Mouse (Mus musculus) forebrain, embryonic 10.5 days (tissue): ENCODE data around the gene Mfap5. TPM values are rescaled to one million over a fixed set of nuclear protein-coding genes. Genes with fewer than 3 reads are reported as not detected.

Experiments used
- DNase-seq: peaks from one replicate; pipeline ENCODE4 v3.0.0-alpha.2; 2017; ENCODE audit warnings: low spot score; ENCODE audit errors: extremely low spot score
- H3K27ac ChIP-seq: fragments of 300-500 bp; sonication (generic); 2 replicates; pipeline ENCODE4 v1.5.1; 2016; ENCODE audit warnings: mild to moderate bottlenecking
- H3K27me3 ChIP-seq: fragments of 300-500 bp; sonication (generic); 2 replicates; pipeline ENCODE4 v1.6.1; 2016; ENCODE audit warnings: mild to moderate bottlenecking; ENCODE audit not compliant: poor library complexity, severe bottlenecking
- H3K36me3 ChIP-seq: fragments of 300-500 bp; sonication (generic); replicated peaks from 2 replicates; pipeline ENCODE4 v1.6.1; 2016; ENCODE audit warnings: mild to moderate bottlenecking, moderate library complexity
- H3K4me1 ChIP-seq: fragments of 300-500 bp; sonication (generic); 2 replicates; pipeline ENCODE4 v1.6.1; 2016
- H3K4me3 ChIP-seq: fragments of 300-500 bp; sonication (generic); 2 replicates; pipeline ENCODE4 v1.5.1; 2016; ENCODE audit warnings: mild to moderate bottlenecking, moderate library complexity
- H3K9me3 ChIP-seq: fragments of 300-500 bp; sonication (generic); 2 replicates; pipeline ENCODE4 v1.6.1; 2016; ENCODE audit warnings: mild to moderate bottlenecking, moderate library complexity
- WGBS: fragments of 180-500 bp; shearing (Covaris S2); methylation state at CpG from one replicate; pipeline ENCODE4 v1.1.7; 2016; 5-methylcytosine and 5-hydroxymethylcytosine counted together
- polyA plus RNA-seq: library from polyadenylated mRNA; unstranded; fragments of >200 nt; fragmentation: Nextera tagmentation; extraction: Ambion mirVana; gene quantifications from 2 replicates; pipeline ENCODE4 v1.2.1, GENCODE M21; 2016

Mfap5 gene
- polyA plus RNA-seq, 1 experiment from 2014 or later = 0.42 TPM

GRCm38 (mm10) chr6:122553606-122554005, 48.0 kb downstream of the Mfap5 start, which contains the start of gene Aicda:
Gene Aicda (plus strand): TSS chr6:122553801.
- 60% methylated on average over 9 of the region's 9 CpGs for WGBS
- Histone ChIP-seq H3K4me3 (no peak within 1 kb of the TSS), H3K36me3 (no peaks in the 10 kb centered on the region), H3K27me3 (peaks cover 13% of the 10 kb centered on the region), H3K27ac (no peak within 1 kb of the TSS), H3K9me3 (no peaks in the 10 kb centered on the region), H3K4me1 (no peaks in the 10 kb centered on the region)
- DNase-seq = no peak

GRCm38 (mm10) chr6:122554102-122554501, 48.5 kb downstream of the Mfap5 start:
- WGBS = 87% methylated on average over 6 of the region's 6 CpGs
- no peak for DNase-seq
- Histone ChIP-seq H3K4me3 (no peak overlapping the region), H3K27ac (no peak overlapping the region), H3K36me3 (no peaks in the 10 kb centered on the region), H3K4me1 (no peaks in the 10 kb centered on the region), H3K27me3 (peaks cover 13% of the 10 kb centered on the region), H3K9me3 (no peaks in the 10 kb centered on the region)

GRCm38 (mm10) chr6:122555266-122555665, 49.6 kb downstream of the Mfap5 start:
- peaks cover 13% of the 10 kb centered on the region for H3K27me3 ChIP-seq
- no peak overlapping the region for H3K4me3 ChIP-seq
- no peaks in the 10 kb centered on the region for H3K9me3 ChIP-seq
- H3K27ac ChIP-seq = no peak overlapping the region
- 53% methylated on average over 7 of the region's 7 CpGs for WGBS
- peaks cover 10% of the 10 kb centered on the region for H3K4me1 ChIP-seq
- no peak for DNase-seq
- H3K36me3 ChIP-seq = no peaks in the 10 kb centered on the region

GRCm38 (mm10) chr6:122556959-122557561, 51.4 kb downstream of the Mfap5 start:
- peak overlapping the region; percentile 26; the same call in 1 of the 2 replicates for H3K4me3 ChIP-seq
- no peaks in the 10 kb centered on the region for H3K36me3 ChIP-seq
- peaks cover 17% of the 10 kb centered on the region for H3K4me1 ChIP-seq
- H3K27ac ChIP-seq = no peak overlapping the region
- WGBS = 27% methylated on average over 15 of the region's 15 CpGs
- peak; percentile 31 for DNase-seq
- H3K27me3 ChIP-seq = peaks cover 26% of the 10 kb centered on the region
- no peaks in the 10 kb centered on the region for H3K9me3 ChIP-seq

GRCm38 (mm10) chr6:122560427-122560826, 54.8 kb downstream of the Mfap5 start:
- H3K36me3 ChIP-seq = no peaks in the 10 kb centered on the region
- peaks cover 23% of the 10 kb centered on the region for H3K4me1 ChIP-seq
- H3K9me3 ChIP-seq = no peaks in the 10 kb centered on the region
- 17% methylated on average over 17 of the region's 17 CpGs for WGBS
- H3K27ac ChIP-seq = no peak overlapping the region
- H3K27me3 ChIP-seq = peaks cover 32% of the 10 kb centered on the region
- DNase-seq = peak; percentile 78
- H3K4me3 ChIP-seq = peak overlapping the region; percentile 29

- Histone ChIP-seq H3K9me3 (no peaks in the 10 kb centered on the region), H3K36me3 (no peaks in the 10 kb centered on the region), H3K27me3 (peaks cover 26% of the 10 kb centered on the region), H3K4me1 (peaks cover 23% of the 10 kb centered on the region), H3K4me3 (no peak overlapping the region), H3K27ac (no peak overlapping the region)
- DNase-seq = no peak
- WGBS = 87% methylated on average over 20 of the region's 20 CpGs
These were observed 55.4 kb downstream of the Mfap5 start for GRCm38 (mm10) chr6:122561005-122561404.

GRCm38 (mm10) chr6:122562463-122562862, 56.8 kb downstream of the Mfap5 start:
- H3K27me3 ChIP-seq = peaks cover 23% of the 10 kb centered on the region
- H3K4me1 ChIP-seq = peaks cover 23% of the 10 kb centered on the region
- H3K27ac ChIP-seq = no peak overlapping the region
- no peak overlapping the region for H3K4me3 ChIP-seq
- peak; percentile 65 for DNase-seq
- H3K36me3 ChIP-seq = no peaks in the 10 kb centered on the region
- no peaks in the 10 kb centered on the region for H3K9me3 ChIP-seq
- WGBS = 6% methylated on average over 6 of the region's 6 CpGs

- Histone ChIP-seq H3K27ac (no peak overlapping the region), H3K4me3 (no peak overlapping the region), H3K36me3 (no peaks in the 10 kb centered on the region), H3K4me1 (peaks cover 17% of the 10 kb centered on the region), H3K27me3 (peaks cover 23% of the 10 kb centered on the region), H3K9me3 (no peaks in the 10 kb centered on the region)
- WGBS = 90% methylated on average over 9 of the region's 9 CpGs
- no peak for DNase-seq
These were observed 59.6 kb downstream of the Mfap5 start for GRCm38 (mm10) chr6:122565070-122565784.

- WGBS = 75% methylated on average over 5 of the region's 5 CpGs
- Histone ChIP-seq H3K27ac (no peak overlapping the region), H3K4me3 (no peak overlapping the region), H3K9me3 (no peaks in the 10 kb centered on the region), H3K27me3 (0 out of 2 replicates have a peak, but pooled peaks cover 3% of the 10 kb centered on the region), H3K36me3 (no peaks in the 10 kb centered on the region), H3K4me1 (peaks cover 3% of the 10 kb centered on the region; the same call in 1 of the 2 replicates)
- DNase-seq = no peak
These were observed 63.5 kb downstream of the Mfap5 start for GRCm38 (mm10) chr6:122569113-122569512.

GRCm38 (mm10) chr6:122569762-122570161, 64.1 kb downstream of the Mfap5 start:
- Histone ChIP-seq H3K4me1 (peaks cover 3% of the 10 kb centered on the region; the same call in 1 of the 2 replicates), H3K36me3 (no peaks in the 10 kb centered on the region), H3K27ac (no peak overlapping the region), H3K4me3 (no peak overlapping the region), H3K27me3 (0 out of 2 replicates have a peak, but pooled peaks cover 3% of the 10 kb centered on the region), H3K9me3 (no peaks in the 10 kb centered on the region)
- no peak for DNase-seq
- 78% methylated on average over 1 of the region's 1 CpGs for WGBS

- DNase-seq = no peak
- Histone ChIP-seq H3K36me3 (no peaks in the 10 kb centered on the region), H3K9me3 (no peaks in the 10 kb centered on the region), H3K27ac (no peak overlapping the region), H3K4me1 (peaks cover 3% of the 10 kb centered on the region; the same call in 1 of the 2 replicates), H3K4me3 (no peak overlapping the region), H3K27me3 (0 out of 2 replicates have a peak, but pooled peaks cover 3% of the 10 kb centered on the region)
- 72% methylated on average over 8 of the region's 8 CpGs for WGBS
These were observed 65.3 kb downstream of the Mfap5 start for GRCm38 (mm10) chr6:122570695-122571616.

GRCm38 (mm10) chr6:122571617-122571959, 65.9 kb downstream of the Mfap5 start:
- Histone ChIP-seq H3K27me3 (0 out of 2 replicates have a peak, but pooled peaks cover 3% of the 10 kb centered on the region), H3K27ac (no peak overlapping the region), H3K9me3 (no peaks in the 10 kb centered on the region), H3K4me1 (peaks cover 3% of the 10 kb centered on the region; the same call in 1 of the 2 replicates), H3K4me3 (no peak overlapping the region), H3K36me3 (no peaks in the 10 kb centered on the region)
- no peak for DNase-seq
- WGBS = 84% methylated on average over 3 of the region's 3 CpGs
